Mouse (Mus musculus) spleen, postnatal 14 days (tissue): ENCODE results near the gene Bcl11b.

Experiments used
- DNase-seq, 2 experiments: peaks; one replicate each; pipeline ENCODE4 v3.0.0; 2021 to 2022; ENCODE audit warnings: low spot score in 2 of 2

Gene Bcl11b

DNA sequence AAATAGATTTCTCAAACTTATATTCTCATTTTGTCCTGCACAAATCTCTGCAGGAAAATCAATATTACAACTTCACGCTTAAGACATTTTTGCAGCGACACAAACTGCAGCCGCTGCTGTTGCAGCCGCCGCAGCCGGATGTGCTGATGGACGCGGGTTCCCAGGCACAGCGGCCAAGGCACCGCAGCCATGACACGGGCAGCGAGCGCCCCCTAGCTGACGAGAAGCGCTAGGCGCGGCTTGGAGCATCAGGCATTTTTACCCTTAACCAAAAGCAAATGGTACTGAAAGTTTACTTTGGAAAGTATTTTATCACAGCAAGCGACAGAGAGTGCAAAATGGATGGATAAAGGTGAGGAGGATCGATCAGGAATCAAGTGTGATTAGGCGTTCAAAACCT is 4.7 kb downstream of the Bcl11b start:
- DNase-seq, result peak; percentile 31 to 47

DNA sequence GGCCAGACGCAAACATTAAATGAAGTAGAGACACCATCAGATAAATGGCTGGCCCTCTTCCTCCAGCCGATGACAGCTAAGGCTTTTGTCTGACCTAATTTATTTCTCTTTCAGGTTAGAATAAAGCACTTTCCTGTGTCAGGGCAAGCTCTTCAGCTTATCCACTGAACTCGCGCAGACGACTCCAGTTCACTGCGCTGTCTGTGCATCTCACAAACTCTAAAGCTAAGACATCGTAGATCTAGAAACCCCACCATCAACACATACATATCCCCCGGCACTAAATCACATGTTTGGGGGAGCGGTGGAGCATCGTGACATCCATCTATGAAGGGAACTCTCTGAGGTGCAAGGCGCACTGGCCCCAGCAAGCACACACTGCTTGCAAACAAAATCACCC is 5.5 kb downstream of the Bcl11b start:
- DNase-seq, result no peak

DNA sequence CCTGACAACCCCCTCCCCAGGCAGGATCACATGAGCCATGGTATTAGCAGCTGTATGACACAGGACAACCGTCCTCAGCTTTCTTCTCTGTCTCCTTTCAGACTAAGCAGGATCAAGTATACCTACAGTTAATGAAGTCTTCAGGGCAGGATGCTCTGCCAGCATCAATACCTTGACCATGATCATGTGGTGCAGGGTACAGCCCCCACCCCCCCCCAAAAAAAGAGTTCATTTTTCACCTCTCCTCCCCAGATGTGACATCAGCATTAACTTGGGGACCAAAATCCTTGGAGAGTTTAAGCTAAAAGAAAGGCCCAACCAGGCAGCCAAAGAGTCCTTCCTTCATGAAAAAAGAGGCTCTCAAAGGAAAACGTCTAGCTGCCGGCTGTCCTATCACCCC is 6.2 kb downstream of the Bcl11b start:
- DNase-seq, result no peak

DNA sequence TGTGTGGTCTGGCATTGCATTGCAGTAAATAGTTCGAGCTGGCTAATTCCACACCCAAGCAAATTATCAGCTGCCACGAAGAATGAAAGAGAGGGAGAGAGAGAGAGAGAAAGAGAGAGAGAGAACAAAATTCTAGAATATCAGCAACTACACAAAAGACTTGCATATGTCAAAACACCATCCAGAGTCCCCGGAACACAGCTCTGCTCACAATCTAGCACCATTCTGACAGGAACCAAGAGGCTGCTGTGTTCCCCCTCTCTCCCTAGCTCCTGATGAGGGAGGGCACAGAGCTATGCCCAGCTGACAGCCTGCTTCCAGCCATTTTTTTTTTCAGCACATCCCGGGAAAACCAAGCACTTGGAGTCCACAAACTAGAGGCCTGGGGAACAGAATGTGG is 6.6 kb downstream of the Bcl11b start:
- no peak for DNase-seq

DNA sequence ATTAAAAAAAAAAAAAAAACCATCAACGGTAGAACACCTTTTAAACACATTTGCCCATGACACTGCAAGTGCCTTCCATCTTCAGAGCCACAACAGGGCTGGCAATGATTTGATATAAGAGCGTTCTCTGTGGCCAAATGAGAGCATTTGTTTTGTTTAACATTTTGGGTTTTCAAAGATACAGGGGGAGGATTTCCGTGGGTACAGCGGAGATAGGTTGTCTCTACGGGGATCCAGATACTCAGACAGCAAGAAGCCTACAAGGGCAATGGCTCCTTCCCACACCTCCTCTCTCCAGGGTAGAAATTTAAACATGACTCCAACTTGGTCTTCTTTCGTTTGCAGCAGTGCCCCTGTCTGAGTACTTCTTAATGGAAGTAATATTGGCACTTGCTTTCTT is 7.2 kb downstream of the Bcl11b start:
- DNase-seq, result no peak

DNA sequence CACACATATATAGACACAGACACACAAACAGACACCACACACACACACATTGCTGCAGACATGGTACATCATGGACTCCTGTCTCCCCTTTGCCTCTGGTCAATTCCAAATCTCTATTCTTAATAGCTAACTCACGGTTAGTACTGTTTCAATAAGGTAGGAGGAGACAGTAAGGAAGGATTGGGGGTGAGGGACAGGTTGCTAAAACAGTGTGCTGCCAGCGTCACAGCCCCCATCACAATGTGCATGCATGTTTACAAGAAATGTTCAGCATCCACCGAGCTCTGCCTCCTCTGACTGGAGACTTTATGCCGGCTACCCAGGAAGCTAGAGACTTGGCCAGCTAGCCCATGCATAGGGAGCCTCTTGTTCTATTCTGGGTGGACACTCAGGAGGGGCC is 9.0 kb downstream of the Bcl11b start:
- no peak for DNase-seq

DNA sequence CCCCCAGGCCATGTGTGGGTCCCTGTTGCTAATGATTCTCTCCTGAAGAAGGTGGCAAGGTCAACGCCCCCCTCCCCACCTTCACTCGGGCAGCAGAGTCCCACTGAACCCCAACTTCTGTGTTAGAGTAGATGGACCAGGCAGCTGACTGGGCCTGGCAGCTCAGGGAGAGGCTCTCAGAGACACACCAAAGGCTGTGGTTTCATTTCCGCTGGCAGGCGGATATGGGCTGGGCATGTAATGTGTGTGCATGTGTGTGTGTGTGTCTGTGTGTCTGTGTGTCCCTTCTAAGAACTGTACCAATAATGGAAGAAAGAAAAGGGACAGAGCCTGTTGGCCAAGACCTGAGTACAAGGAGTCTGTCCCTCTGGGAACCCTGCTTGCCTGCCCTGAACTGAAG is 10.4 kb downstream of the Bcl11b start:
- DNase-seq, result no peak

DNA sequence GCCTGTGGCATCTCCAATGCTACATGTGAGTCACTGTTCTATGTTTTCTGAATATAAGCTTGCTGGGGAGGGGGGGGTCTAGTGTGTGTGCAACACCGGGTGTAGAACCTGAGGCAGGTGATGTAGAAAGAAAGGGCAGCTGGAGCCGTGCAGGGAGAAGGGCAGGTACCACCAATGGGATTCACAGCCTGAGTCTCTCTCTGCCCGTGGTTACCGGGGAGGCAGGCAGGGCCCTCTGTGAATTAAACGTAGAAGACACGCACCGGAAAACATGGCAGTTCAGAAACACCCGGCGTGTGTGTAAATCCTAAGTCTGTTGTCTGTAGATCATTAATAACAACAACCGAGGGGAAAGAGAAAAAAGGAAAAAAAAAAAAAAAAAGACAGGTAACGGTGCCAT is 12.2 kb downstream of the Bcl11b start:
- DNase-seq, result no peak

DNA sequence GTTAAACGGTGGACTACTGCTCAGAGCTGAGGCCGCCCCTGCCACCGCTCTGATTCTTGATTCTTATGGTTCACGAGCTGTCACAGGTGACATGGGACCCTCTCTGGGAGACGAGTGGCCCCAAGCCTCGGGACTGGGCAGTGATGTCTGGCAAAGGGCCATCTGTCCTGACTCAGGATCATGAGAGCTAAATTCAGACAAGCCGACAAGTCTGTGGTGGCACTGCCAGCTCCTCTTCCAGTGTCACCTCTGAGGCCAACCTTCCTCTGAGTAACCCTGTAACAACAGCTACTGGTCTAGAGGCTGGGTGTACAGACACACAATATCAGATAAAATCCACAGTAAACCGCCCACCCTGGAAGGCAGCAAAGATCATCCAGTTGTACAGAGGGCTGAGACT is 20.2 kb downstream of the Bcl11b start:
- DNase-seq, result no peak

DNA sequence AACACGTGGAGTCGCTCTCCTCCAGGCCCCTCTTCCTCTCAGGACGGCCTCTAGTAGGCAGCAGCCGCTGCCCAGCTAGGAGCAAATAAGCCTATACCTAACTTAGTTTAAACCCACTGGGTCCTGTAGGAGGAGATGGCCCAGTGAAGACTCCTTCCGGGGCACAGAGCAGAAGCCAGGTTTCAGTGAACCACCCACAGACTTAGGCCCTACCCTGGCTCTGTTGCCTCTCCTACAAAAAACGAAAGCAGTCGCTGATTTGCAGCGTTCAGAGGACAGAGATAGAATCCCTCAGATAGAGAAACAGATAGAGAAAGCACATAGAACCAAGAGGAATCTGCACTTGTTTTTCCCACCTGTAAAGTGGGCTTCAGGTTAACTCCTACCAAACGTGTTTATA is 21.1 kb downstream of the Bcl11b start:
- DNase-seq, result no peak

DNA sequence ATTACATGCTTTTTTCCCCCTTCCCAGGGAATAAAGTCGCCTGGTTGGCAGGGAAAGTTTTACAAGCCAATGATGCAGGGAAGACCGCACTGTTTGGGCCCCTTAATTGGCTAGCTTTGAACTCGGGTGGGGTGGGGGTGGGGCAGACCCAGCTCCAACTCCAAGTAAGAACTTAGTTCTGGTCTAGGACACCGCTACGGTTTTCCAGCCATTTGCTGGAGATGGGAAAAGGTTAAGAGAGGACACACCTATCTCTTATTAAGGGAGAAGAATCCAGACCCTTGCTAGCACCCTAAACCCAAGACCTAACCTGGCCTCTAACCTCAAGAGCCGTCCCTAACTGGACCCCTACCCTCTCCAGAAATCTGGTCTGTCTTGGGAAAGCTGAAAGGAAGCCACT is 22.2 kb downstream of the Bcl11b start:
- DNase-seq, result no peak

DNA sequence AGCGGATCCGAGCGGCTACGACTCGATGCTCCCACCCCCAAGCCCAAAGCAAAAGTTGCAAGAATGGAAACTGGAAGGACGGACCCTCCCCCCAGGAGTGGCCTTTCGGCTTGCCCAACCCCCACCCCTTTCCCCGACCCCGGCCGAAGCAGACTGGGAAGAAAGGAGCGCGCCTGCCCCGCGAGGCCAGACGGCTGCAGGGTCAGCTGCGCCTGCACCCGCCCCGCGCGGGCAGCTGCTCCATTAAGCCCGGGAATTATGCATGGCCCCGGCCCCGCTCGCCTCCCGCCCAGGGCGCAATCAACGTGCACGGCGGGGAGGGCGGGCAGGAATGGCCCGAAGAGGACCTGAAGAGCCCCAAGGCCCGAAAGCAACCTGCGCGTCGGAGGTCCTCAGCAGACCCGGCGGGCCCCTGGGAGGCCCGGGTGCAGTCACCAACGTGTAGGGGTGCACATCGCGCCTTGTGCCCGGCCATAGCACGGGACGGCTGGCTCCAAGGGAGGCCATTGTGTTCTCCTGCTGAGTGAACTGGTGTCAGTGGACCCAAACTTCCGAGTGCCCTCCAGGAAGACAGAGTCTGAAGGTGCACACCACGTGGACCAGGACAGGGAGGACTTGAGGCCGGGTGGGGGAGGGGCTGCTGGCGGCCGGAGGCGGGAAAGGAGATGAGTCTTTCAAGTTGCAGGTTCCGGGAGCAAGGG is 23.0 kb downstream of the Bcl11b start:
- DNase-seq, result no peak

DNA sequence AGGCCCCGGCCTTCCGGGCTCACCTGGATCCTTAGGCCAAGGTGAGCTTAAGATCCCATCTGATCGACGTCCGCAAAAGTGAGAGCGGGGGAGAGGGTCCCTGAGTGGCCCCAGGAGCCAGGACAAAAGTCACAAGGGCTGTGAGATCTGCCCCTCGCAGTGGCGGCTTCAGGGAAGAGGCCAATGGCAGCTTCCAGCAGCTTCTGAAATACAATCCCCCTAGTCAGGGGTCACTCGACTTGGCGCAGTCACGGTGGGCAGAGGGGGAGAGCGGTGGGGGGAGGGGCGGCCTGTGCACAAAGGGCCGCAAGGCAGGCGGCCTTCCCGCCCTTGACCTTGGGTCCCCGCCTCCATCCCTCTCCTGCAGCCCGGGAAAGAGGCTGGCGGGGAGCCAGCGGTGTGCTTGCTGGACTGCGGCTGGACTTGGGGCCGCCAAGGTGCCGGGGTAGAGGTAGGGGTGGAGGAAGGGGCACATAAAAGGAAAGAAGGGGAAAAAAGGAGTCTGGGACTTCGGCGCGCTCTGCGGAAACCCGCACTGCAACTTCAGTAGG is 23.6 kb downstream of the Bcl11b start:
- DNase-seq, result no peak

DNA sequence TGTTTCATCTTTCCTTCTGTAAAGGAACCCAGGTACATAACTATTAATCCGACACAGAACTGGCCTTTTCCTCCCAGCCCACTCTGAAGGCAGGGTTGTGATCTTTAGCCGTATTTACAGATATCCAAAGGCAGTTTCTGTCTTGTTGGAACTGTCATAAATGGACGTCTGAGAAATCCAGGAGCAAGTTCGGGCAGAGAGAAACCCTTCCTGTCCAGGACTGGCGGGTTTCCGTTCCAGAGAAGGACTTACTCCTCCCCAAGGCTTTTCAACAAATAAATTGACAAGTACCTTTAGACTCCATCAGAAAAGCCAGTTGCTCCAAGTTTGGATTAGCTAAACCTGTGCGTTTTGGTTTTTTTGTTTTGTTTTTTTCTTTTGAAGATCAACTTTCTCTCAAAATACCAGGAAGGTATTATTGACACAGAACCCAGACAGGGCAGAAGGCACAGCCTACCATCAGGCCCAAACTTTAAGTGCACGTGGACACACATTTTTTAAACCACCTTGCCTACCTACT is 24.6 kb downstream of the Bcl11b start:
- no peak for DNase-seq

DNA sequence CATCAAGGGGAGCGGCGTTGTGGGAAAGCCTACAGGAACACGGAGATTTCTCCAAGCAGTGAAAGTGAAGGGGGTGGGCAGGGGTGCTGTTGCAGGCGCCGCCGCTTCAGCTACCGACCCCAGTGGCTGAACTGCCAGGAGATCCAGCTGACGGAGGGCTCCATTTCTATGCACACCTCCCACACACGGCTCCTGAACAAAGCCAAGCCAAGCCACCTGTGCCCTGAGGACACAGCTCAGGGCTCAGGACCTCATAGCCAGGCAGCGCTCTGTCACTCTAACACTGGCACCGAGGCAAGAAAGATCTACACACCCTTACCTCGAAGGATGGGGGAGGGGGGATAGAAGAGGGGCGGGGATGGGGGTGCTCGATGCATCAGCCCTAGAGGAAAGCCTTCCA is 25.3 kb downstream of the Bcl11b start:
- no peak for DNase-seq

DNA sequence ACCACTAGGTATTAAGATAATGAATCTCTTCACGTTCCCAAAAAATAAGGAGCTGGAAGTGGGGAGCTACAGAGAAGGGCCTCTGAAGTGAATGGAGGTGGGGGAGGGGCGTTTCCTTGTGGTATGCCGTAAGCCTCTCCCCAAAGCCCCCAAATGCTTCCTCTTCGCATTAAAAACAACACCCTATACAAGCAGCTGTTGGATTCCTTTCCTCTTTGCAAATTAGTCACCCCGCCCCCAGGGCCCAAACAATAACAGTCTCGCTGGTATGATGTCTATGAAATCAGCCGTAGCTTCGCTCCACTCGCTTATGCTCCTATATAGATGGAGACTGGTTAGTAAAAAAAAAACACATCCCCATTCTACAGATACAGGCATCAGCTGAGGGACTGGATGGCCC is 25.9 kb downstream of the Bcl11b start:
- DNase-seq, result no peak

DNA sequence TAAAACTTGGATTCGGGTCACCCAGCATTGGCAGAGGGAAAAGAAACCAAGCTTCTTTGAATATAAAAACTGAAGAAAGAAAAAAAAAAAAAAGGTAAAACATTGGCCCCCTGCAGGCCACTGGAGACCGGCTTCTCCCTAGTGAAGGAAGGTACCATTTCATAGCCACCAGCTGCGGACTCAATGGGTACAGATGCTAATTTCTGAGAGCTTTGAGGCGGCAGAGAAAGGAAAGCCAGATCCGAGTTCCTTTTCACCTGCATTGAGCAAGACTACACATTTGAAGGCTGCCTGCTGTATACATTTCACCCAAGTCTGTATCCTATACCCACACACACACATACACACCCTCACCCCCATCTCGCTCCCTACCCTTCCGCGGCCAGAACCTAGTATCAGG is 26.3 kb downstream of the Bcl11b start:
- DNase-seq, result no peak

DNA sequence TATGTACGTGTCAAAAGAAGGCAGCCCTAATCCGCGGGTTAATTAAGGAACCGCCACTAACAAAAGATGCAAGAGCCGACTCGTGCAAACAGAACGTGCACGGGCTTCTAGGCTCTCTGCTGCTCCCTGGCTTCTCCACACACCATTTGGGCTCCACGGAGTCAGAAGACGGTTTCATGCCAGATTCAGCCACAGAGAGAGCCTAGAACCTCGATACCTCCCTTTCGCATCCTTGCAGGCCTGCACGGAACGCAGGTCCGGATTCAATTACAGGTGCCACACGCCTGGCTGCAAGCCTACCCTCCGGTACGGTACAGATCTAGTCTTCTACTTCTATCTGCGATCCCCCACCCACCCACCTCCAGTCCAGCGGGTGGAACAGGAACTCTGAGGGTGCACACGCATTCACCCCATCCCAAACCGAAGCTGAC is 26.8 kb downstream of the Bcl11b start:
- no peak for DNase-seq

DNA sequence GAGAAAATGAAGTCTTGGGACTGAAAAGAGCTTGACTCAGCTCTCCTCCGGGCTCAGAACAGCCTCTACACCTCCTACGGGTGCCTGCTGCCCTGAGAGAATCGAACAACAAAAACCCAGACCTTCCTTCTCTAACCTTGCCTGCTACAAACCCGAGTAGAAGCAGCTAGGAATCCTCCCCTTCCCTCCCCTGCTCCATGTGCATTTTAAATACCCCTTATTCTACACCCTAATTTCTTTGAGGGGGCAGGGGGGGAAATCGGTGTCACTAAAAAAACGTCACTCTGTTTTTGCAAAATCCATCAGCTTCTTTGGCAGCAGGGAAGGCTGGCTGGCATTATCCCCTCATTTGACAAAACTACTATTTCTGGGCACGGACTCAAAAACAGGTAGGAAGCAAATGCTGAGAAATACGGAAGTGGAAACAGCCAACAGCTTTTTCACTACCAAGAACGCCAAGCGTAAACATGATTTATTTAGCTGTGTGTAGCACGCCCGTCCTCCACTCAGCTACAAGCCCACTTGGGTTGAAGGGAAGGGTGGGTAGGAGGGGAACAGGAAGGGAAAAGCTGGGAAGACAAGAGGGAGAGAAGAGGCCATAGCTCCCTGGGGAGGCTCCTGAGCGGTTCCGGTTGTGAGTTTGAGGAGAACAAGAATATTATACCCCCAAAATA is 27.4 kb downstream of the Bcl11b start:
- no peak for DNase-seq

DNA sequence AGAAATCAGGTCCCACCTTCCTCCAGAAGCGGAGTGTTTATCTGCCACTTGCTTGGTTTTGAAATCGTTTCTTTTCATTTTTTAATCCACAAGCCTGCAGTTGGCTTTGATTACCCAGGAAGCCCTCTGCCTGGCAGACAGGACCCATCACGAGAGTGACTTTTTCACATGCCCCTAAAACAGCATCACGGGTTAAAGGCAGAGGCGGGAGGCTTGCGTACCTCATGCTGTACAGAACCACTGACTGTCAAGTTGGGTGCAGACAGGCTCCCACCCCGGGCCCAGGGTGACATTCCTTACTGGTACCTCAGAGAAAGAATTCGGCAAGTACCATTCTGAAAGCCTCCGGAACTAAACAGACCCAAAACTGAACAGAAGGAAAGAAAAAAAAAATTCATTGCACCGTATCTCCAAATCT is 27.9 kb downstream of the Bcl11b start:
- no peak for DNase-seq

DNA sequence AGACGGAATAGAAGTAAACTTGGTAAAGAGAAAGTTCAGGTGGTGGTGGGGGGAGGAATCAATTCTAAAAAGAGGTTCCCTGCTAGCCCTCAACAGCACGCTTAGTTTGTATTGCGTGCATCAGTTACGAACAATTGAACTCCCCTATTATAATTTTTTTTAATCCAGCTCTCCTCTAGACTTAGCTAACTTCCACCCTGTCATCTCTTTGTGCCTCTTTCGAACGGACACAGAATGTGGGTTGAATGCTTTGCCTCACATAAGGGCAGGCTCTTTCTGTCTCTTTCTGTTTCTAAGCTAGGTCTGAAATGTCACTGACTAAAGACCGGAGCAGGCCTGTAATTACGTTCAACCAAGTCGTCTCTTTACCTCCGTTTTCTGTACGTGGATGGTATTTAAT is 28.9 kb downstream of the Bcl11b start:
- no peak for DNase-seq

DNA sequence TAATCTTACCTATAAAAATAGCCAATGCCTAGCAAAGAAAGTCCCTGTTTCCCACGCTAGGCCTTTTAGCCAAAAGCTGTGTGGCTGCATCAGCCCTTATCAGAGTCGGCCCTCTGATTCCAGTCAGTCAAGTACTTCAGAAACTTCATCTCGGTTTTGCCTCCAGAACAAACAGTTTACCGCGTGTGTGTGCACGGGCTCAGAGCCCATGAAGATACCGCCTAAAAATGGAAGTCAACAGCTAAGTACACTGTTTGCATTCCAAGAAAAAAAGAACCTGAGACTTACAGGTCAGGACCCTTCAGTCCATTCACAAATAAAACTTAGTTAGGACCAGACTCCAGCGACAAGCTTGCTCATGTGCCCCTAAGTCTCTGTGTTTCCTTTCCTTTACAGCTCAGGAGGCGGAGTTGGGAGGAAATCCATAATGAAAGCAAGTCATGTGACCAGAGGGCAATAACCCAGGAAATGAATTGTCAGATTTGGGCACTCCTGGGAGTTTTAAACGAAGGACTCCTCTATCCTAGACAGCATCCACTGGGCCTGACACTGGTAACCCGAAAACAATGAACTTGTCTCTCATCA is 29.8 kb downstream of the Bcl11b start:
- DNase-seq, result no peak
